Mouse (Mus musculus) MEL (cell line): ENCODE data around the gene Gpd1l.

Experiments used
- CHD1 ChIP-seq: IDR thresholded peaks from 2 replicates; pipeline ENCODE4 v1.6.1; 2012; ENCODE audit warnings: low read depth, mild to moderate bottlenecking, inconsistent platforms, low read length, improper control_type of control experiment
- CTCF ChIP-seq, 3 experiments: IDR thresholded peaks in 2 of 3; conservative IDR thresholded peaks in 1 of 3; 2 replicates each; pipeline ENCODE4 v1.5.1; 2011 to 2012; ENCODE audit warnings: low read length in 3 of 3, low read depth in 2 of 3, mild to moderate bottlenecking in 2 of 3, improper control_type of control experiment in 1 of 3, inconsistent platforms in 1 of 3, mixed read lengths in 1 of 3, moderate library complexity in 1 of 3; ENCODE audit not compliant: control insufficient read depth in 1 of 3, insufficient read depth in 1 of 3, poor library complexity in 1 of 3, severe bottlenecking in 1 of 3
- KAT2A ChIP-seq: conservative IDR thresholded peaks from 2 replicates; pipeline ENCODE4 v1.6.1; 2012; ENCODE audit warnings: low read depth, low read length, improper control_type of control experiment, inconsistent platforms
- MAX ChIP-seq: IDR thresholded peaks from 2 replicates; pipeline ENCODE4 v1.6.1; 2011; ENCODE audit warnings: low read length, improper control_type of control experiment
- NELFE ChIP-seq: IDR thresholded peaks from 2 replicates; pipeline ENCODE4 v1.6.1; 2011; ENCODE audit warnings: low read depth, low read length, improper control_type of control experiment
- SIN3A ChIP-seq: IDR thresholded peaks from 2 replicates; pipeline ENCODE4 v1.6.1; 2012; ENCODE audit warnings: low read length, improper control_type of control experiment, inconsistent platforms
- USF2 ChIP-seq, 2 experiments: IDR thresholded peaks; 2 replicates each; pipeline ENCODE4 v1.6.1; 2011 to 2012; ENCODE audit warnings: improper control_type of control experiment in 2 of 2, low read length in 2 of 2, borderline replicate concordance in 1 of 2, inconsistent platforms in 1 of 2, low read depth in 1 of 2, mild to moderate bottlenecking in 1 of 2; ENCODE audit not compliant: insufficient read depth in 1 of 2

DNA sequence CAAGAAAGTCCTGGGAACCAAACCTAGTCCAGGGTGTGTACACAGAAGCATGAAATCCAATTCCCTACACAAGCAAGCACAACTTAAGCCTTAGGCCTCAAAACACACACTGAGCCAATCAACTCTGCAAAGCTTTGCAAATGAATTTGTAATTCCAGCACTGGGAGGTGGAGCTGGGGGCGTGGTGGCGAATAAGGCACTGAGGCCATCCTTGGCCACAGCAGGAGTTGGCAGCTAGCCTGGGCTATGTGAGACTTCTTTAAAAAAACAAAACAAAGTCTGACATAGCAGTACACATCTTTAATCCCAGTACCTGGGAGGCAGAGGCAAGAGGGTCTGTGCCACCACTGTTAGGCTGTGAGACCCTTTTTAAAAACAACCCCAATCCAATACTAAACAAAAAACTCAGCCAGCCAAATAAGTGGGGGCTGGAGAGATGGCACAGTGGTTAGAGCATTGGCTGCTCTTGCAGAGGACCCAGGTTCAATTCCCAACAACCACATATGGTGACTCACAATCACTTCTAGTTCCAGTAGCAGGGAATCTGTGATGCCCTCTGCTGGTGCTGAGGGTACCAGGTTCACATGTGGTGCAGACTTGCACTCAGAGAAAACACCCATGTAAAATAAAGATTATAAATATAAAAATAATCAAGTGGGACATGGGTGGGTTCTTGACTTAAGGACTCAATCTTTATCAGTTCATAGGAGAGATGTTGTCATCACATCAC is 12.3 kb downstream of the Gpd1l start:
- TF ChIP-seq CTCF (IDR thresholded peaks at IDR 0.05 in 2 of 3, conservative IDR thresholded peaks at IDR 0.05 in 1 of 3; ENCODE audit: control insufficient read depth in 1 of 3, insufficient read depth in 1 of 3, low read depth in 2 of 3, low read length in 3 of 3, poor library complexity in 1 of 3, severe bottlenecking in 1 of 3), result no peak
- no peak for TF ChIP-seq NELFE
- no peak for TF ChIP-seq CHD1
- no peak for TF ChIP-seq KAT2A
- TF ChIP-seq USF2 (IDR thresholded peaks at IDR 0.05; ENCODE audit: borderline replicate concordance in 1 of 2, insufficient read depth in 1 of 2, low read depth in 1 of 2, low read length in 2 of 2), result no peak
- no peak for TF ChIP-seq MAX
- TF ChIP-seq SIN3A, result no peak
